Mouse (Mus musculus) kidney, embryonic 16.5 days (tissue): ENCODE measurements around the gene Klri1. TPM values are rescaled to one million over a fixed set of nuclear protein-coding genes. Genes with fewer than 3 reads are reported as not detected.
"Not testable (repeated sequence)": the region's sequence is repeated elsewhere in the genome, so short reads cannot be mapped to it uniquely, and the experiment has no call there.

Source experiments
- ATAC-seq: fragments of 200-750 bp; cut with Nextera tagmentation; 2 replicates; pipeline ENCODE4 v1.8.0; 2017; ENCODE audit warnings: moderate TSS enrichment; ENCODE audit not compliant: low FRiP score, low TSS enrichment
- H3K27ac ChIP-seq: fragments of 300-500 bp; sonication (generic); 2 replicates; pipeline ENCODE4 v1.5.1; 2014; ENCODE audit warnings: low read length
- H3K27me3 ChIP-seq: fragments of 300-500 bp; sonication (generic); 2 replicates; pipeline ENCODE4 v1.6.1; 2014; ENCODE audit warnings: low read length, control low read depth, mixed read lengths; ENCODE audit not compliant: insufficient read depth
- H3K36me3 ChIP-seq: fragments of 300-500 bp; sonication (generic); 2 replicates; pipeline ENCODE4 v1.6.1; 2014; ENCODE audit warnings: low read length, control low read depth, mixed read lengths; ENCODE audit not compliant: insufficient read depth
- H3K4me1 ChIP-seq: fragments of 300-500 bp; sonication (generic); 2 replicates; pipeline ENCODE4 v1.6.1; 2014; ENCODE audit warnings: low read length, control low read depth, mixed read lengths; ENCODE audit not compliant: insufficient read depth
- H3K4me2 ChIP-seq: fragments of 300-500 bp; sonication (generic); replicated peaks from 2 replicates; pipeline ENCODE4 v1.6.1; 2014; ENCODE audit warnings: low read depth, low read length
- H3K4me3 ChIP-seq: fragments of 300-500 bp; sonication (generic); 2 replicates; pipeline ENCODE4 v1.5.1; 2014; ENCODE audit warnings: mild to moderate bottlenecking, low read length
- H3K9ac ChIP-seq: fragments of 300-500 bp; sonication (generic); replicated peaks from 2 replicates; pipeline ENCODE4 v1.6.1; 2014; ENCODE audit warnings: low read length
- H3K9me3 ChIP-seq: fragments of 300-500 bp; sonication (generic); 2 replicates; pipeline ENCODE4 v1.6.1; 2016; ENCODE audit warnings: low read length, control low read depth
- WGBS: fragments of 180-500 bp; shearing (Covaris S2); extraction: QIAGEN DNeasy Blood & Tissue Kit; methylation state at CpG from one replicate; pipeline ENCODE4 v1.1.7; 2014; 5-methylcytosine and 5-hydroxymethylcytosine counted together
- microRNA-seq: library from miRNA; unstranded; fragments of <30 nt; microRNA quantifications from one replicate; pipeline ENCODE4, GENCODE M21; 2016
- polyA plus RNA-seq: library from polyadenylated mRNA; unstranded; fragments of >200 nt; fragmentation: Nextera tagmentation; extraction: Ambion mirVana; gene quantifications from 2 replicates; pipeline ENCODE4 v1.2.1, GENCODE M21; 2015

Klri1 gene
- polyA plus RNA-seq, 1 experiment from 2014 or later = not detected

DNA sequence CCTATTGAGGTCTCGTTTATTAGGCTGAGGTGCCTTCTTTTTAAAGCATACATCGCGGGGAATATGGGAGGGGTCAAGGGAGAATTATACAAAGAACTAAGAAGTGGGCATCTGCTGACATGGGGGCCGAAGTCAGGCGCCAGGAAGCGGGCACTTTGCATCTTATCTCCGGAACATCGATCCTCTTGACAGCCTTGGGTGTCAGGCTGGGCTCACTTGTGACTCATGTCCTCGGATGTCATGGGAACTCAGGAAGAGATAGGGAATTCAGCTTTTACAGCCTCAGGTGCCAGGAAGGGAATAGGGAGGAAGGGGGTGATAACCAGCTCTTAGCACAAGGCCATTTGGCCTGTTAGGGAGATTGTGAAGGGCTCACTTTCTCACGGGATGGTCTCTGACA, 25.5 kb downstream of the Klri1 start:
- not testable (repeated sequence) for H3K4me3 ChIP-seq, H3K9ac ChIP-seq, H3K4me2 ChIP-seq, H3K27ac ChIP-seq, H3K36me3 ChIP-seq, H3K4me1 ChIP-seq, H3K9me3 ChIP-seq, H3K27me3 ChIP-seq, ATAC-seq
- WGBS = 57% methylated on average over 10 of the region's 10 CpGs

DNA sequence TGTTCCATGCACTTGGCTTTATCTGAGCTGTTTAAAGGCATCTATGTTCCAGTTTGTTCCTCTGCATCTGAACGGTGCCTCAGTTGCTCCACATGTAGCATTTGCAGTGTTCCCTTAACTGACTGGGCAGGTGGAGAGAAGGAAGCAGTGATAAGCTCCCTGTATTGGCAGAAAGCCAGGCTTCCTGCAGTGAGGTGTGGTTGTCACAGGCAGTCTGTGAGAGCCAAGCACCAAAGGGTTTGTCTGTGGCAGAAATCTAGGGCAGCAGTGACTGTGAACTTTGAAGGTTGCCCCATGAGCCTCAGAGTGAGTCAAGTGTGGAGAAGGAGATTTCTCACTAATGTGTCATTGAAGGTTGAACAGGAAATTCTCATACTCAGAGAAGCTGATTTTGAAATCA, 36.6 kb downstream of the Klri1 start:
- H3K27ac ChIP-seq = no peak overlapping the region
- no peak overlapping the region for H3K4me3 ChIP-seq
- ATAC-seq = no peak
- H3K9me3 ChIP-seq = no peaks in the 10 kb centered on the region
- H3K36me3 ChIP-seq = no peaks in the 10 kb centered on the region
- H3K4me2 ChIP-seq = no peak overlapping the region
- no peaks in the 10 kb centered on the region for H3K4me1 ChIP-seq
- H3K9ac ChIP-seq = no peak overlapping the region
- WGBS = 50% methylated on average over 1 of the region's 1 CpGs
- no peaks in the 10 kb centered on the region for H3K27me3 ChIP-seq

DNA sequence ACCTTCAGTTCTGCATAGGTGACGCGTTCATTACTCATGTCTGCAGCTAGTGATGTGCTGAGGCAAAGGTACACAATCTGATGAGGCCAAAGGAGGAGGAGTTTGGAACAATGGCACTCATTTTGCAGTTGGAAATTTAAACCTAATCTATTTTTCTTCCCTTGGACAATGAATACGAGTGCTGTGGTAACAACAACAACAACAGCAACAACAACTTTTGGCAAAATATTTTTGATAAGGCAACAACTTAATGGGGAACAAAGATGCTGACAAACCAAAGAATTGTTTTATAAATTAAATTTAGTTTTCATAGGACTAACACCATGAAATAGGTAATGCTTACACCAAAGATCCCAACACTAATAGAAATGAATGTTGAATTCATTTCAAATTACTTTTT, 38.1 kb downstream of the Klri1 start, which contains the start of gene Klrc1:
TSS of gene Klrc1 (minus strand) at position 101 of the 400 bp plus-strand sequence.
- no peak within 1 kb of the TSS for H3K27ac ChIP-seq
- H3K27me3 ChIP-seq = no peaks in the 10 kb centered on the region
- WGBS = 77% methylated on average over 3 of the region's 3 CpGs
- no peaks in the 10 kb centered on the region for H3K9me3 ChIP-seq
- no peak for ATAC-seq
- no peaks in the 10 kb centered on the region for H3K36me3 ChIP-seq
- H3K4me1 ChIP-seq = no peaks in the 10 kb centered on the region
- H3K4me3 ChIP-seq = no peak within 1 kb of the TSS
- no peak within 1 kb of the TSS for H3K4me2 ChIP-seq
- H3K9ac ChIP-seq = no peak within 1 kb of the TSS

DNA sequence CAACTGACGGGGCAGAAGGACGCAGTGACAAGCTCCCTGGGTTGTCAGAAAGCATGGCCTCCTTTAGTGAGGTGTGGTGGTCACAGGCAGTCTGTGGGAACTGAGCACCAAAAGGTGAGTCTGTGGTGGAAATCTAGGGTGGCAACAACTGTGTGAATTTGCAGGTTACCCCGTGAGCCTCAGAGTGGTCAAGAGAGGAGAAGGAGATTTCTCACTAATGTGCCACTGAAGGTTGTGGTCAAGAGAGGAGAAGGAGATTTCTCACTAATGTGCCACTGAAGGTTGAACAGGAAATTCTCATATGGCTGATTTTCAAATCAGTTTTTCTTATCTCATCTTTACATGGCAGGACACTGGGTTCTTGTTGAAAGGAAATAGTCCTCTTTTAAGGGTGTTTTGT, 55.6 kb downstream of the Klri1 start:
- H3K27ac ChIP-seq, H3K4me1 ChIP-seq, ATAC-seq, H3K36me3 ChIP-seq, H3K4me2 ChIP-seq, H3K9ac ChIP-seq, H3K27me3 ChIP-seq, H3K9me3 ChIP-seq, H3K4me3 ChIP-seq: not testable (repeated sequence)
- no CpG with 5 or more reads among the region's 3 CpGs for WGBS

DNA sequence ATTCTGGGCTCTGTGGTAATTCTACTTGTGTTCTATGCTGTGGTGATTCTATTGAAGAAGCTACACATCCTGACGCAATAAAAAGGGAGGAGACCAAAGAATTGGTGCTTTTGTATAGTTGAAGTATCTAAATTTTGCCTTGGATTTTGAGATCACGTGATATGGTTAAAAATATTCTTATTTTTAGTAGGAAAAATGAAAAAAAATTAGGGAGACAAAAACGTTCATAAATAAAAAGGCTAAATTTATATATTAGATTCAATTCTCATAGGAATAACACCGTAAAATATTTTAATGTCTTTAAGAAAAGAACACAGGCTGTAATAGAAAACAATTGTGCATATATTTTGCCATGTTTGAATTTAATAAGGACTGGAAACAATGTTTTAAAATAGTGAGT, 56.3 kb downstream of the Klri1 start, which contains the start of gene Klrc2:
TSS of gene Klrc2 (minus strand) at position 101 of the 400 bp plus-strand sequence.
- not testable (repeated sequence) for H3K27ac ChIP-seq, H3K27me3 ChIP-seq, H3K4me3 ChIP-seq, H3K36me3 ChIP-seq, H3K4me2 ChIP-seq, H3K9me3 ChIP-seq, H3K4me1 ChIP-seq, H3K9ac ChIP-seq, ATAC-seq
- WGBS = 77% methylated on average over 4 of the region's 4 CpGs

Small RNA genes lying within 50 kb of the gene (microRNA-seq; reads per million reads assigned to microRNA genes)
- gene Mir680-1 = not detected

Other genes with a start within 250 kb of the Klri1 start
- gene Olr1, start 210.0 kb downstream of the Klri1 start, polyA plus RNA-seq = not detected in 2 replicates
- gene Tmem52b, start 204.6 kb downstream of the Klri1 start, polyA plus RNA-seq = 61.5 and 63.1 TPM in 2 replicates
- 74.1 and 77.7 TPM in 2 replicates for gene Gabarapl1, start 184.0 kb downstream of the Klri1 start, polyA plus RNA-seq
- not detected in 2 replicates for gene Klre1, start 139.2 kb downstream of the Klri1 start, polyA plus RNA-seq
- gene Klrd1, start 125.3 kb downstream of the Klri1 start, polyA plus RNA-seq = 0.32 and 0.36 TPM in 2 replicates
- 0.09 TPM in 1 of 2 replicates, not detected in the other for gene Klrk1, start 93.3 kb downstream of the Klri1 start, polyA plus RNA-seq
- gene Klrc3, start 73.8 kb downstream of the Klri1 start, polyA plus RNA-seq = not detected in 2 replicates
- gene Klrc2, start 56.4 kb downstream of the Klri1 start, polyA plus RNA-seq = not detected in 2 replicates
- gene Klrc1, start 38.2 kb downstream of the Klri1 start, polyA plus RNA-seq = not detected in 2 replicates
- not detected in 2 replicates for gene Klri2, start 23.4 kb upstream of the Klri1 start, polyA plus RNA-seq
- not detected in 2 replicates for gene Gm156, start 67.1 kb upstream of the Klri1 start, polyA plus RNA-seq
- gene Gm17631, start 145.5 kb upstream of the Klri1 start, polyA plus RNA-seq = not detected in 2 replicates
- gene Klra17, start 159.5 kb upstream of the Klri1 start, polyA plus RNA-seq = not detected in 2 replicates
- gene Klra5, start 200.5 kb upstream of the Klri1 start, polyA plus RNA-seq = not detected in 2 replicates